Mouse (Mus musculus): ENCODE measurements at regions not wholly inside any gene's neighbourhood (a gene's known extent, or its start where the extent isn't known, plus 50 kb on each side); places are given as distances from the start of the nearest gene placed in this dataset.
"Not testable (repeated sequence)": the region's sequence is repeated elsewhere in the genome, so short reads cannot be mapped to it uniquely, and the experiment has no call there.

DNA sequence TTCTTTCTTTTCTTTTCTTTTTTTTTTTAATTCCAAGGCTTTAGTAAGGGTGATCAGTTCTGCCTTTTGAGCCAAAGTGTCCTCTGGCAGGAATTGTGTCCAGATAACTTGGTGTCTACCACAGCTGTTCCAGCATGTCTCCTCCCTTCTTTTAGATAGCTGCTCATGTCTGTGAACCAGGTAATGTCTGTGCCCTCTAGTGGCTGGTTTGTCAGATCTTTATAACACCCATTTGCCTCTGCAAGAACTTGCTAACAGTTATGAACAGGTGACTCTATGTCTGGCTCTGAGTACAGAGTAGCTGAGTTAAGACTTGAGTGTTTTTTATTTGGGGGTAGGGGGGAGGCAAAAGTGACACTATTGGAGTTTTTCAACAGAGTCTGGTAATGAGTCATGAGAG, 443.7 kb downstream of the Gpm6a start:
- no peak for TF ChIP-seq POLR2AphosphoS5 (IDR thresholded peaks at IDR 0.05; ENCODE audit: borderline replicate concordance, low read depth, low read length)
- TF ChIP-seq HCFC1 (IDR thresholded peaks at IDR 0.05; ENCODE audit: low read depth, low read length), result no peak
- no peak for TF ChIP-seq RAD21 (IDR thresholded peaks at IDR 0.05; ENCODE audit: low read depth, low read length)
- TF ChIP-seq ETS1 (IDR thresholded peaks at IDR 0.05; ENCODE audit: low read depth, low read length), result no peak
- no peak for TF ChIP-seq CHD2 (IDR thresholded peaks at IDR 0.05; ENCODE audit: low read length)
- TF ChIP-seq MAX (IDR thresholded peaks at IDR 0.05; ENCODE audit: low read length), result no peak
- no peak for TF ChIP-seq SMC3 (IDR thresholded peaks at IDR 0.05; ENCODE audit: low read depth, low read length)
- no peak for TF ChIP-seq TCF12 (IDR thresholded peaks at IDR 0.05; ENCODE audit: low read depth, low read length)
- TF ChIP-seq POLR2AphosphoS2 (IDR thresholded peaks at IDR 0.05; ENCODE audit: low read length), result no peak
- TF ChIP-seq MYB (IDR thresholded peaks at IDR 0.05; ENCODE audit: low read depth, low read length), result no peak
- no peak for TF ChIP-seq MXI1 (IDR thresholded peaks at IDR 0.05; ENCODE audit: low read depth, low read length)
- no peak for TF ChIP-seq ZNF384 (IDR thresholded peaks at IDR 0.05; ENCODE audit: low read depth, low read length)
- no peak for TF ChIP-seq GABPA (IDR thresholded peaks at IDR 0.05; ENCODE audit: low read depth, low read length)
- no peak for TF ChIP-seq MYC (IDR thresholded peaks at IDR 0.05; ENCODE audit: low read depth, low read length)
- no peak for TF ChIP-seq CHD1 (IDR thresholded peaks at IDR 0.05; ENCODE audit: low read depth, low read length)
- no peak for TF ChIP-seq BHLHE40 (IDR thresholded peaks at IDR 0.05; ENCODE audit: borderline replicate concordance, low read depth, low read length)
- TF ChIP-seq E2F4 (IDR thresholded peaks at IDR 0.05; ENCODE audit: borderline replicate concordance, low read depth, low read length), result no peak
- TF ChIP-seq USF2 (IDR thresholded peaks at IDR 0.05; ENCODE audit: borderline replicate concordance in 1 of 2, insufficient read depth in 1 of 2, low read depth in 1 of 2, low read length in 2 of 2), result no peak
- TF ChIP-seq ELF1 (IDR thresholded peaks at IDR 0.05; ENCODE audit: low read depth, low read length), result no peak
- no peaks in the 10 kb centered on the region for H3K36me3 ChIP-seq (ENCODE audit: control insufficient read depth in 1 of 2, insufficient read depth in 2 of 2, low read length in 2 of 2)
- no peak overlapping the region for H3K27ac ChIP-seq (ENCODE audit: control insufficient read depth, low read depth, low read length)

DNA sequence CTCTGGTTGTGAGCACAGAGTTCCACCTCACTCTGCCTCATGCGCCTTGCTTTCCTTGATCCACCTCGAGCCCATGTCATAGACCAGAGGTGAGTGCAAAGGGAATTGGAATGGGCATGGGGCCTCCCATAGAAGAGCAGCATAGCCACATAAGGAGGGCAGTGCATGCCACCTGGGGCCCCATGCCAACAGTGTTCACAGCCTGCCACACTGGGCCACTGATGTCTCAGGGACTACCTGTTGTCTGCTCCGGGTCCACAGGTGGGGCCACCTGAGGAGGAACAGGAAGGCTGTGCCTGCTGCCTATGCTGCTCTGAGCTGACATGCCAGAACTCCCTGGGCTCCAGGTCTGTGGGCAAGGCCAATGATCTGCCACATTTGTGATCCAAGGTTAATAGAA, 445.8 kb downstream of the Gpm6a start:
- no peak overlapping the region for H3K4me3 ChIP-seq (ENCODE audit: control insufficient read depth in 1 of 2, insufficient read depth in 1 of 2, low read depth in 2 of 2, low read length in 2 of 2)
- TF ChIP-seq TCF12 (IDR thresholded peaks at IDR 0.05; ENCODE audit: low read depth, low read length) (no peak), BHLHE40 (IDR thresholded peaks at IDR 0.05; ENCODE audit: borderline replicate concordance, low read depth, low read length) (no peak), E2F4 (IDR thresholded peaks at IDR 0.05; ENCODE audit: borderline replicate concordance, low read depth, low read length) (no peak), EP300 (IDR thresholded peaks at IDR 0.05; ENCODE audit: low read depth in 1 of 2, low read length in 2 of 2) (no peak), KAT2A (conservative IDR thresholded peaks at IDR 0.05; ENCODE audit: low read depth, low read length) (no peak), SMC3 (IDR thresholded peaks at IDR 0.05; ENCODE audit: low read depth, low read length) (no peak), ETS1 (IDR thresholded peaks at IDR 0.05; ENCODE audit: low read depth, low read length) (no peak), ELF1 (IDR thresholded peaks at IDR 0.05; ENCODE audit: low read depth, low read length) (no peak), MAX (IDR thresholded peaks at IDR 0.05; ENCODE audit: low read length) (no peak), HCFC1 (IDR thresholded peaks at IDR 0.05; ENCODE audit: low read depth, low read length) (no peak)
- H3K4me1 ChIP-seq (ENCODE audit: control insufficient read depth in 1 of 2, insufficient read depth in 2 of 2, low read length in 2 of 2), result no peaks in the 10 kb centered on the region
- H3K9me3 ChIP-seq (replicated peaks; ENCODE audit: insufficient read depth, low read length), result no peaks in the 10 kb centered on the region
- no peak overlapping the region for H3K27ac ChIP-seq (ENCODE audit: control insufficient read depth, low read depth, low read length)
- no peaks in the 10 kb centered on the region for H3K36me3 ChIP-seq (ENCODE audit: control insufficient read depth in 1 of 2, insufficient read depth in 2 of 2, low read length in 2 of 2)
- H3K79me2 ChIP-seq (ENCODE audit: control insufficient read depth, insufficient read depth, low read length, poor library complexity), result no peaks in the 10 kb centered on the region
- H3K27me3 ChIP-seq (ENCODE audit: control insufficient read depth in 1 of 2, insufficient read depth in 2 of 2, low read length in 2 of 2), result no peaks in the 10 kb centered on the region
- H3K9ac ChIP-seq (ENCODE audit: control insufficient read depth, low read depth, low read length, poor library complexity, severe bottlenecking), result no peak overlapping the region
- DNase-seq (ENCODE audit: low read depth, low spot score), result no peak

More for the DNA sequence above, 443.7 kb downstream of the Gpm6a start:
- no peak overlapping the region for H3K4me3 ChIP-seq (ENCODE audit: control insufficient read depth in 1 of 2, insufficient read depth in 1 of 2, low read depth in 2 of 2, low read length in 2 of 2)
- H3K27me3 ChIP-seq (ENCODE audit: control insufficient read depth in 1 of 2, insufficient read depth in 2 of 2, low read length in 2 of 2), result no peaks in the 10 kb centered on the region
- H3K4me1 ChIP-seq (ENCODE audit: control insufficient read depth in 1 of 2, insufficient read depth in 2 of 2, low read length in 2 of 2), result no peaks in the 10 kb centered on the region
- no peaks in the 10 kb centered on the region for H3K79me2 ChIP-seq (ENCODE audit: control insufficient read depth, insufficient read depth, low read length, poor library complexity)
- H3K9ac ChIP-seq (ENCODE audit: control insufficient read depth, low read depth, low read length, poor library complexity, severe bottlenecking), result no peak overlapping the region
- H3K9me3 ChIP-seq (replicated peaks; ENCODE audit: insufficient read depth, low read length), result no peaks in the 10 kb centered on the region
- DNase-seq (ENCODE audit: low read depth, low spot score), result no peak

GRCm38 (mm10) chr8:55406903-55407302, 452.3 kb downstream of the Gpm6a start:
- H3K27ac ChIP-seq (ENCODE audit: control insufficient read depth, low read depth, low read length); H3K4me1 ChIP-seq (ENCODE audit: control insufficient read depth in 1 of 2, insufficient read depth in 2 of 2, low read length in 2 of 2); H3K9me3 ChIP-seq (replicated peaks; ENCODE audit: insufficient read depth, low read length); H3K4me3 ChIP-seq (ENCODE audit: control insufficient read depth in 1 of 2, insufficient read depth in 1 of 2, low read depth in 2 of 2, low read length in 2 of 2); H3K27me3 ChIP-seq (ENCODE audit: control insufficient read depth in 1 of 2, insufficient read depth in 2 of 2, low read length in 2 of 2); DNase-seq (ENCODE audit: low read depth, low spot score); H3K36me3 ChIP-seq (ENCODE audit: control insufficient read depth in 1 of 2, insufficient read depth in 2 of 2, low read length in 2 of 2); H3K79me2 ChIP-seq (ENCODE audit: control insufficient read depth, insufficient read depth, low read length, poor library complexity); H3K9ac ChIP-seq (ENCODE audit: control insufficient read depth, low read depth, low read length, poor library complexity, severe bottlenecking): not testable (repeated sequence)

Measured in MEL (cell line).